Mouse (Mus musculus): Measurements from ENCODE around the gene Hyal1.

GRCm38 (mm10) chr9:107625351-107626128 is 48.8 kb downstream of the Hyal1 start:
- TF ChIP-seq CTCF (conservative IDR thresholded peaks at IDR 0.05; ENCODE audit: insufficient read depth, insufficient read length, low read depth, low read length) = peak; percentile 40
- TF ChIP-seq POLR2A (IDR thresholded peaks at IDR 0.05; ENCODE audit: low read depth, low read length) = no peak

All from kidney, adult 2 months (tissue).